Mouse (Mus musculus) brown adipose tissue, adult 24 weeks (tissue): Measurements from ENCODE around the gene Dmgdh. TPM values are rescaled to one million over a fixed set of nuclear protein-coding genes. Genes with fewer than 3 reads are reported as not detected.

Source experiments
- H3K27ac ChIP-seq: fragments of 200-500 bp; replicated peaks from 2 replicates; pipeline ENCODE4 v1.5.1; 2012; ENCODE audit warnings: low read depth, mild to moderate bottlenecking, low read length
- H3K4me1 ChIP-seq: fragments of 200-500 bp; 2 replicates; pipeline ENCODE4 v1.6.1; 2012; ENCODE audit warnings: low read length, mixed read lengths; ENCODE audit not compliant: control insufficient read depth, insufficient read depth, insufficient read length
- H3K4me3 ChIP-seq: fragments of 200-500 bp; 2 replicates; pipeline ENCODE4 v1.5.1; 2012; ENCODE audit warnings: low read depth, mild to moderate bottlenecking, low read length, moderate library complexity; ENCODE audit not compliant: insufficient read depth
- polyA plus RNA-seq: library from polyadenylated mRNA; stranded (reverse); fragments of >200 nt; gene quantifications from 2 replicates; pipeline ENCODE4 v1.2.4, GENCODE M21; 2012; ENCODE audit not compliant: missing spikeins, insufficient read depth, insufficient read length

Dmgdh gene
- polyA plus RNA-seq, 1 experiment, result not detected

- no peak overlapping the region for H3K27ac ChIP-seq
- H3K4me1 ChIP-seq, result no peaks in the 10 kb centered on the region; the same call in 1 of the 2 replicates
- H3K4me3 ChIP-seq, result no peak overlapping the region
These were observed 108.6 kb downstream of the Dmgdh start for GRCm38 (mm10) chr13:93782823-93783222.

- Histone ChIP-seq H3K4me3 (no peak overlapping the region), H3K4me1 (no peaks in the 10 kb centered on the region; the same call in 1 of the 2 replicates), H3K27ac (no peak overlapping the region)
These were observed 111.1 kb downstream of the Dmgdh start for GRCm38 (mm10) chr13:93785329-93785728.

GRCm38 (mm10) chr13:93786051-93786450, 111.8 kb downstream of the Dmgdh start:
- no peak overlapping the region for H3K4me3 ChIP-seq
- H3K4me1 ChIP-seq, result no peaks in the 10 kb centered on the region; the same call in 1 of the 2 replicates
- H3K27ac ChIP-seq, result no peak overlapping the region

- H3K4me1 ChIP-seq, result no peaks in the 10 kb centered on the region; the same call in 1 of the 2 replicates
- no peak overlapping the region for H3K27ac ChIP-seq
- no peak overlapping the region for H3K4me3 ChIP-seq
These were observed 113.4 kb downstream of the Dmgdh start for GRCm38 (mm10) chr13:93787647-93788046.

GRCm38 (mm10) chr13:93792945-93793642, 118.9 kb downstream of the Dmgdh start:
- Histone ChIP-seq H3K4me3 (no peak overlapping the region), H3K27ac (no peak overlapping the region), H3K4me1 (no peaks in the 10 kb centered on the region)

GRCm38 (mm10) chr13:93793643-93794182, 119.5 kb downstream of the Dmgdh start:
- Histone ChIP-seq H3K27ac (no peak overlapping the region), H3K4me1 (no peaks in the 10 kb centered on the region), H3K4me3 (no peak overlapping the region)

GRCm38 (mm10) chr13:93797011-93797600, 122.9 kb downstream of the Dmgdh start:
- Histone ChIP-seq H3K4me3 (no peak overlapping the region), H3K27ac (no peak overlapping the region), H3K4me1 (no peaks in the 10 kb centered on the region)

Other genes with a start within 250 kb of the Dmgdh start
- 7.0 TPM in 2 replicates for gene Jmy, start 174.6 kb upstream of the Dmgdh start, polyA plus RNA-seq
- gene Bhmt, start 36.5 kb upstream of the Dmgdh start, polyA plus RNA-seq, result 2.1 TPM in 1 of 2 replicates, not detected in the other
- not detected in 2 replicates for gene Bhmt2, start 131 bp upstream of the Dmgdh start, polyA plus RNA-seq
- gene Arsb, start 97.2 kb downstream of the Dmgdh start, polyA plus RNA-seq, result 21.6 and 35.6 TPM in 2 replicates